Mouse (Mus musculus): ENCODE data around the gene Fbn1.

Fbn1 gene

DNA sequence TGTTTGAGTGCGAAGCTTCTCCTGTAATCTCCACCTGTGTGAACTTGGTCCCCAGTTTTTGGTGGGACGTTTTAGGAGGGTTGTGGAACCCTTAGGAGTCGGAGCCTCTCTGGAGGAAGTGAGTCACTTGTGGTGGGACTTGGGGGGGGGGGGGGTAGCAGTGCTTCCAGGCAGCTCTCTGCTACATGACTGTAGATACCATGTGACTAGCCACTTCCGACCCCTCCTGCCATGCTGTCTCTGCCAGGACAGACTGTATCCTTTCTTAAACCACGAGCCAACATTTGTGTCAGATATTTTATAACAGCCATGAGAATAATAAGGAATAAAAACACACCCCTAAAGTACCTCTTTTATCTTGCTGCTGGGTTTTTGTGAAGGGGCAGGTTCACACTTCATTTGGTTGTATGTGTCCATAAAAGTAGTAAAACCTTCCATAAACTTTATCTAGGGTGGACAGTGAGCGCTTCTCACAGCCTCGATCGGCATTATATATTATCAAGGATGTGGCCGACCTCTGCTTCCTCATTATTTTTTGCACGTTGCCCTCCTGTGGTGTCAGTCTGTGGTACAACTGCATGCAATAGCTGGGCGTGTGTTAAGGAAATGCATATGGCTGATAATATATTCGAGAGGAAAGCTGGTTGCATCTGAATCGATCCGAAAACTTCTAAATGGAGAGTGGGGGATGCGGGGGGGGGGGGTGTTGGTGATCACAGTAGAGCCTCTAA is 51.6 kb downstream of the Fbn1 start:
- no peak for DNase-seq (ENCODE audit: low read depth, low spot score)

DNA sequence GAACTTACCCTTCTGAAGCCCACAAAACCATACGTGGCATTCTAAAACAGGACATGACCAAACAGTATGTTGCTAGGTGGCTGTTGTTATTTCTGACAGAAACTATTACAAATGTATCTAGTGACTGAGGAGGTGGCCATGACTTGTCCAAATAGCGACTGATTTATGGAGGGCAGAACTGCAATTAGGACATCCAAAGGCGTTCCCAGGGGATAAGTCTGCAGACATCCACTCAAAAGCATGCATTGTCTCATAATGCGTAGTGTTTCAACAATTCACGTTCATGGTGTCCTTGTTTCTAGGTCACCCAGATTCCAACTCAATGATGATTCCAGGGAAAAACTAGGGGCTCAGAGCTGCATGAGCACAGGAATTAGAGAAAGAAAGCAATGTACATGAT is 53.0 kb downstream of the Fbn1 start:
- no peak for DNase-seq (ENCODE audit: low read depth, low spot score)

DNA sequence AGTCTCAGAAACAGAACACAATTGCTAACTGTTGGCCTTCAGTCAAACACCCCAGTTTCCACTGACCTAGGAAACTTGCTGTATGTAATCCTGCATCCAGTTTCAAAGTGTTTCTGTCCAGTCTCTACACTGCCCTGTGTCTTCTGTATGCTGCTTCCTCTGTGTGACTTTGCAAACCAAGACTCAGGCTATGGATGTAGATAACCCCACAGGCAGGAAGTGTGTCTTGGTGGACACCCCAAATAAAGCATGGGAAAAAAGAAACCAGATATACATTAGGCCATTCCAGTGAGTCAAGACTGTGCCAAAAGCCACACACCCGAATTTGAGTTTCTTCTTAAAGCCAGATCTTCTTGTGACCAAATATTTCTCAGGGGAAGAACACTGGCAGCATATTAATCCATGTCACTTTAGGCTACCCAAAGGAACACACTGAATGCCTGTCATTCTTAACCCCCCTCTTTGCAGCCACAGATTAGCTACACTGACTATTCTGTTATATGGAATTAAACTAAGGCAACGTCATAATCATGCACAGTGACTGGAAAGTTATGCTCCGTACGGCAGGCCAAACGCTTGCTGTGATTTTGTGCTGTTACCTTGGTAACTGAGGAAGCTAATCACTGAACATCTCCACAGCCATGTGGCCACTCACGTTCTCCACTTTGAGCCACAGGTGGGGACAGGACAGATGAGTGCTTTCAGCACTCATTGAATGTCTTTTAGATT is 55.3 kb downstream of the Fbn1 start:
- no peak for DNase-seq (ENCODE audit: low read depth, low spot score)

DNA sequence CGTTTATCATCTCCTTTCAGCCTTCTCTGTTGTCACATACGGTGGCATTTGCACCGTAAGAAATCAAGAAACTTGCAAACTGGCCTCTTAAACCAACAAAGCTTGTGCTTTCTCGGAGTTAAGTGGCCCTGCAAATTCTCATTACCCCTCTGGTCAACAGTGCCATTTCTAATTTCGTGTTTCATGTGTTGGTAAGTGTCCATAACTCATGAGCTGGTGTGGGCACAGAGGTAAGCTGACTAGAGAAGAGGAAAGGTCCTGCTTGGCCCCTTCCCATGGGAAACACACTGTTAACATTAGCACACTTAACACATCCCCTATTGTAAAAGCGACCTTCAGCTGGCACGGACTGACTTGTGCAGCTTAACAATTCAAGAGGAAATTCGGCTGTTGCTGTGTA is 58.4 kb downstream of the Fbn1 start:
- no peak for DNase-seq (ENCODE audit: low read depth, low spot score)

DNA sequence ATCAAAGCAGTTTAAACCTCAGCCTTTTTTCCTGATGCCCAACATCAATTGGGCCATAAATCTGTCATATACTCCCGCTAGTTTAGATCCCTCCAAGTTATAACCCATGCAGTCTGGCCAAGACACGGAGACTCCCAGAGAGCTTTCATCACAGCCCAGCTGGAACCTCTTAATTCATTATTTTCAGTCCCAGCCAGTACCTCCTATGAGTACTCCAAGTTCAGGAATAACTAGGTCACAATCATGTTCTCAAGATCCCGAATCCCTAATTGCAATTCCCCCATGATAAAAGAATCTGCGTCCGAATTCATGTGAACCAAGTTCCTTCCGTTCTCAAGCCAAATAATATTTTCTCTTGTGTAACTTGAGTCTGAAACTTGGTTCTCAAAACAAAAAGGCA is 58.9 kb downstream of the Fbn1 start:
- no peak for DNase-seq (ENCODE audit: low read depth, low spot score)

DNA sequence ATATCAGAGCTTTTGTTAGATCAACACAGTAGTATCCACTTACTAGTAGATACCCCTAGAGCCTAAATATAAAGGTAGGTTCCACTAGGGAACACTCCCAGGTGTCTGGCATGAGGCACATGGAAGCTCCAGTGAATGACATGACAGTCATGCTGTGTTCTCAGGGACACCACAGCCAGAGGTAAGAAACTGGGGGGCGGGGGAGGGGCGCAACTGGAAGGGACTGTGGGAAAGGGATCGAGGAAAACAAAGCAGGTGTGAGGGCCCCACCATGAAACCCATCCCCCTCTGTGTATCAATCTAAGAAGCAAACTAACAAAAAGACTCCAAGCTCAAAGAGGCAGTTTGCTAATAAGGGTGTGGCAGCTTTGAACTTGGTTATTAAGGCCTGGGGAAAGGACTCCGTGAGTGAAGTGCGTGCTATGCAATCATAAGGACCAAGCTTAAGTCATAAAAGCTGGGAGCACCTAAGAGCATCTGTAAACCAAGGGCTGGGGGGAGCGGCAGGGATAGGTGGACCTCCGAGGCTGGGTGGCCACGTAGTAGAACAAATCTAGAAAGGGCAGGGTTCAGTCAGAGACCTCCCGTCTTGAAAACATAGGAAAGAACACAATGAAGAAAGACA is 60.4 kb downstream of the Fbn1 start:
- no peak for DNase-seq (ENCODE audit: low read depth, low spot score)

DNA sequence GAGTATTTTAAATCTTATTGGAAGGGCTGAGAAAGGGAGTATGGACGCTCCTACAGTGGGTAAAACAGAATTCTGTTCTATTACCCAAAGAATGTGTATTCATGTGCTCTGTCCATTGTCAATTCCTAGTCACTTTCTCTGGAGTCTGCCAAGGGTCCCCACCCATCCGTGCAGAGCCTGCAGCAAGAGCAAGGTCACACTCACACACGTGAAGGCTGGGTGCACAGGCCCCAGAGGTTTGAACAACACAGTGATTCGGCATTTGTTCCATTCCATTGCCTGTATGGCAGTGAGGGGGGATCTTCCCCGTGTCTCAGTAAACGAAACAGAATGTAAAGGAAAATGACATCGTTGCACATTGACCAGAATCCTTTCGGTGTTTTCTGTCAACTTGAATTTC is 69.4 kb downstream of the Fbn1 start:
- DNase-seq (ENCODE audit: low read depth, low spot score), result no peak

DNA sequence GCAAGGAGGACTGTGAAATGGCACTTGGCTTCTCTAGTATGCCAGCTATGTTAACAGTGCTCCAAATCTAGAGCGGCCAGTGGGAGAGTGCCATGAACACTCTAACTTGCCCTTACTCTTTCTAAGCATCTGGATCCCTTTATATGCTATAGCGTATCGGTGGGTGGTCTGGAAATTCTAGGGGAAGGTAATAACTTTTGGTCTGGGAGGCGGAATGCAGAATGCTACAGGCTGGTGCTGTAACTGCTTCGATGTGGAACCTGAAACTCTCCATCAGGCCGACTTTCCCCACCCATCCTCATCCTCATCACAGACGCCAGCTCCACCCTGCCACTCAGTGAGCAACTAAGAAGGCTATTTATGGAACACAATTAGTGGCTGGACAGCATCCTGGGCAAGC is 71.6 kb downstream of the Fbn1 start:
- DNase-seq (ENCODE audit: low read depth, low spot score), result no peak

DNA sequence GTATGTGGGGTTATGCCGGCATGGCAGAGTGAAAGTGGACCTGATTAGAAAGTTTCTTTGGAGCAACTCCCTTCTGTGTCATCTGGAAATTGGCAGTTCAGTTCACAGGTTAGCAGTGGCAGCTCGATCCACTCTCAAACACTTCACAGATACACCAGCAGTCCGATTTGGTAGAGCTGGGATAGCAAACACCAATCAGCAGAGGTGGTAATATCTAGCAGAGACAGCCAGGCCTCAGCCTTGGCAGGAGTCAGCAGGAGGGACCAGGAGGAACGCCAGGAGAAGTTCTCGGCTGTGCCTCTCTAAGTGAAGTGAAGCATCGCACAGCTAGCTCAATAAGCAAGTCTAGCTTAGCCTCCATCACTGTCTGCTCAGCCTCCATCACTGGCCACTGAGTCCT is 74.3 kb downstream of the Fbn1 start:
- DNase-seq (ENCODE audit: low read depth, low spot score), result no peak

DNA sequence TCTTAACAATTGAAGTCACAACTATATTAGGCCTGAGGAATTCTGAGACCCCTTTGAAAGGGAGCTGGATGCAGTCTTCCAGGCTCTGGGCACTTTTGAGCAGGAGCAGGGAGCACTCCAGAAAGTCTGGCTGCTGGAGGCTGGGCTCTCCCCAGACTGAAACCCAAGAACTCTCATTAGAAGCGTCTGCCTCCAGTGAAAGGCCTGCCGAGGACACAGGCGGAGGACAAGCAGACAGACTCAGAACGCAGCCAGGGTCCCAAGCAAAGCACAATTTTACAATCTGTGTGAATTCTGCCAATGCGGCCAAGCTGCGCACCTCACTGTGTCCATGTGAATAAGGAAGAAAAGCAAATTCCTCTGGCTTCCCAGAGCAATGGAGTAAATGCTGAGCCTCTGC is 76.3 kb downstream of the Fbn1 start:
- DNase-seq (ENCODE audit: low read depth, low spot score), result no peak

DNA sequence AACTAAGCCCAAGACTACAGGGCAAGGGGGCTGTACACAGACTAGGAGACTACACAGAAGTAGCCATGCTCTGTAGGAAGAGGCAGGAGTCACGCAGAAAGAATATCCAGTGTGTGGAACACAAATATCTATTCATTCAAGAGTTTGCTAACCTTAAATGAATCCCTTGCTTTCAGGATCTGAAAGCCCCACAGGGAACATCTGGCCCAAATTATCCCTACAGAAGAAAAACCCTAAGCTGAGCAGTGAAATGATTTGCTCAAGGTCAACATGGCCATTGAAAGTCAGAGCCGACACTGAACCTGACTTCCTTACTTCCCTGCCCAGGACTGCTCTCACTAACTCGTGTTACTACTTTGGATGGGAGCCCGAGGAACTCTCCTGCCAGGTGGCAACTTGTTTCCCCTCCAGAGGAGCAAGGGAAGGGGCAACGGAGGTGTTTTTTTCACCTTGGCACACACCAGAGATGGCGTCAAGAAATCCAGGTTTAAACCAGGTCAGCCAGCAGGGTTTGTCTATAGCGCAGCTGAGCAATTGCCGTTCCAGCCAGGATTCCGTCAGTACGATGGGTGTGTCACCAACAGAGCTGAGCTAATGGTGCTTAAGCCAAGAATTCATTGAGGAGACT is 78.9 kb downstream of the Fbn1 start:
- DNase-seq (ENCODE audit: low read depth, low spot score), result no peak

DNA sequence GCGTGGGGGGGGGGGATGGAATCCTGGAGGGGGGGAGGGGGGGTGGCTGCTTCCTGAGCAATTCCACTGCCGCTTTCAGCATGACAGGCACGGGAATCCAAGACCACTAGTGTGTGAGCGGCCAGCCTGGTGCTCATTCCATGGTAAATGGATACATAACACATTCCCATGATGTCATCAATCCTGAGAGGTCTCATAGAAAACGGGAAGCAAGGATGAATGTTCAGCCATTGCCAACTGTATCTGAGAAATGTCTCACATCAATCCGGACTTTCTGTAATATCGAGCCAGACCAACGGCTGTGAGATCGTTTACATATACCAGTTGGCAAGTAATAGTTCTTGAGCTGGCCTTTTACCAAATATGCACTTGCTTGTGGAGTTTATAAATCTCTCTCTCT is 87.2 kb downstream of the Fbn1 start:
- DNase-seq (ENCODE audit: low read depth, low spot score), result no peak

DNA sequence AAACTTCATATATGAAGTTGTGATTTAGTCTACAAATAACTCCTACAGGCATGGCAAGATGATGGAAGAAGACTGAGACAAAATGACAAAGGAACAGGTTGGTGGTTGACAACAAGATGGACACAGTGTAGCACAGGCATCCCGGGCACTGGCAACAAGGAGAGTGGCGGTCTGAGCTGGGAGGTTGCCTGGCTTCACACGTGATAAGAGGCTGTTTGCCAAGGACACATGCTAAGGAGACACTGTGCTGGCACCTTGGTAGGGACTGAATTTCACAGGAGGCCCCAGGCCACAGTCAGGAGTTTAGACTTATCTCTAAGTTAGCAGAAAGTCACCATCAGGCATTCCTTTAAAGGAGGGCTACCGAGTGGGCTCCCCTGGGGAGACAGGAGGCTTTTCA is 88.1 kb downstream of the Fbn1 start:
- DNase-seq (ENCODE audit: low read depth, low spot score), result no peak

DNA sequence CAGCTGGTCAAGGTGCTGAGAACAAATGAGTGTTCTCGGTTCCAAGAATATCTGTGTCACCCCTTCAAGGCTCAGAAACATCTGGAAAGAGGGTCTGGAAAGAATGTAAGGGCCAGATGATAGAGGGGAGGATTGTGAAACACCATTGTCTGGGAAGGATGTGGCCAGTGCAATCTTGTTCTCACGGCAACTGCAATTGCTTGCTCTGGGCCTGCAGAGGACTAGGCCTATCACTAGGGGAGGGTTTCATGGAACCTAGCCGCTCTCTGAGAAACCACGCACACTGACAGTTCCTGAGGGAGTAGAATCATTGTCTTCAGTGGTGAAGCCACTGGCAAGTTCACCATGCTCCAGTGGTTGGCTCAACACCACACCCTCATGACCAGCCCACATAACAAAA is 89.2 kb downstream of the Fbn1 start:
- no peak for DNase-seq (ENCODE audit: low read depth, low spot score)

DNA sequence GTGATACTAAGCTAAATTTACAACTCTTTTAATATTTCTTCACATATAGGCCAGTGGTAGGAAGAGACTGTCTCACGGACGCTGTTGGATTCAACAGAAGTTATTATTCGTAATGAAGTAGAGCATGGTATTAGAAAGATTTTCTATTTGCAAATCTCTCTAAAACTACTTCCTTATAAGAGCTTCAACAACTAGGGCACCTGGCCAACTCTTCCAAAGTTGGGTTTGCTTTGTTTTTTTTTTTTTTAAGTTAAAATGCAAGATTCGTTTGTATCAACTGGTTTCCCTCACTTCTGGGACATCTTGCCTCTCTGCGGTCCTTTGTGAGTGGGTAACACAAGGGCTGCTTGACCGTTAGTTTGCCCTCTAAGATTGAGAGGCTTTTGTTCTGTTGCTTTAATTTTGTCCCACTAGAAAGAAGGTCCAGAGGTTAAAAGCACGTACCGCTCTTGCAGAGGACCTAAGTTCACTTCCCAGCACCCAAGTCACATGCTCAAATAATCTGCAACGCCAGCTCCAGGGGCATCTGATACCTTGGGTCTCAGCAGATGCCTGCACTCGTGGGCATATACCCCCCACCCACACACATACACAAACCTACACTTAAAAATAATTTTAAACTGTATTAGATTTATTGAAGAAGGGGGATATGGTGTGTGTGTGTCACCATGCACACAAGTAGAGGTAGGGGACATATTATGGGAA is 91.1 kb downstream of the Fbn1 start:
- no peak for DNase-seq (ENCODE audit: low read depth, low spot score)

DNA sequence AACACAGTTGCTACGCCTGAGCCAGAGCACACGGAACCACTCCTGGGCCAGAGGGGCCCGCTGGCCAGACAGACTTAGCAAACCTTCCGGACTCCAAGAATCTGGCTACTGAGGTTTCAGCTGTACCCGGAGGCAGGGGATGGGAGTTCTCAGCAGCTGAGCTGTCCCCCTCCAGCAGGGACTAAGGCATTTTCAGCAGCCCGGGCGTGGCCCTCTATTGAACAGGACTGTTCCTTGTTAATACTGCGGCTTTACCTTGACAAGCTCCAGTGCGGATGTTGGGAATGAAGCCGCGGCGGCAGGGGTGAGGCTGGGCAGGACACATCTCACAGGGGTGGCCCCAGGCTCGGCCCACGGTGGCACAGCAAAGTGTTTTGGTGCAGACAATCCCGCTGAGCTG is 95.4 kb downstream of the Fbn1 start:
- no peak for DNase-seq (ENCODE audit: low read depth, low spot score)

DNA sequence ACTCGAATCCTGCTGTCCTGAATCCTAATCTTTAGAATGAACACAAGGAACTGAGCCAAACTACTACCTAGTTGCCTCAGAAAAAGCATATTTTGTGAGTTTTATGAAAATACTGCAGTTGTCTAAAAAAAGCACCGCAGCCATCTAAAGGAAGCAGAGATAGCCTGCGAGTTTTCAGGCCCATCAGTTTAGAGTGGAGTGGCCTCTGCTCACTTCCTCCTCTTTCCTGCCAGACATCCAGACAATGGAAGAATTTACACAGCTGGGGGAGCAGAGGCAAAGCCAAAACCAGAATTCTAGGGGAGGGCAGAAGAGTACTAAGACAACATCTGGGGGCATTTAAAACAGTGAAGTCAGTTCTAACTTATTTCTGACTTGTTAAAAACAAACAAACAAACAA is 96.0 kb downstream of the Fbn1 start:
- no peak for DNase-seq (ENCODE audit: low read depth, low spot score)

DNA sequence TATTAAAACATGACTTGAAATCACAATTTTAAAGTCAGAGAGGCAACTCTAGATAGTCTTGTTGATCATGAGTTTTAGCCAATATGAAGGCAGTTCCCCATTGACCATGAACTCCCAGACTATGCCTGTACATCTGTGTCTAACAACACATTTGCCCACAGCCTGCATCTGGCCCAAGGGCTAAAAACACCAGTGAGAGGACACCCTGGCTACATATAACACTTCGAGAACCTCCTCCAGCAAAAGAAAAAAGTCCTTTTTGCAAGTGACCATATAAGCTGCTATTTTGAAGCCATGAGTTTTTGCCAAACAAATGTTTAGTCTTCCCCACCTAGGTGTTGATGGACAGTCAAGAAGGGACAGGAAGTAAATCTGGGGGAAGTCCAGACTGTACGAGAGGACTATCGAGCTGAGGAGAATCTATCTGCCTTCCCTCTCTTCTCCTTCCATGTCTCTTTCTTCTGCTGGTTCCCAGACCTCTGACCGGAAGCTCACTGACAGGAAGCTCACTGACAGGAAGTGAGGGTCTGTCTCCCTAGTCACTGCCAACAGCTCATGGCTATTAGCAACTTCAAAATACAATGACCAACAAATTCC is 103.2 kb downstream of the Fbn1 start:
- DNase-seq (ENCODE audit: low read depth, low spot score), result no peak

DNA sequence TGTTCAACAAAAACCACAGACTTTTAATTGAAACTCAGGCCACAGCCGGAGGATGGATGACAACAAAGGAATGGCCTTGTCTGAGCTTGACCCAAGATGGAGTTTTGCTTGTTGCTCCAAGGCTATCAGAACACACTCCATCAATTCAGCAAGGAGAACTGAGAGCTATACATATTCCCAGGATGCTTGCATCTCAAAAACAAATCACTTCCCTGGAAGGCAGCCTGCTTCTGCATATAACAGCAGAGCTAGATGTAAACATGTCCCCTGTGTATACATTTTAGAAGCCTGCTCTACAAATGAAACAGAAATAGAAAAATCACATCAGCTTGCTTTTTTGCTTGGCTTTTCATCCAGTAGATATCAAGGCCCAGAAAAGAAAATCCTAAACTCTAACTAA is 105.5 kb downstream of the Fbn1 start:
- no peak for DNase-seq (ENCODE audit: low read depth, low spot score)

DNA sequence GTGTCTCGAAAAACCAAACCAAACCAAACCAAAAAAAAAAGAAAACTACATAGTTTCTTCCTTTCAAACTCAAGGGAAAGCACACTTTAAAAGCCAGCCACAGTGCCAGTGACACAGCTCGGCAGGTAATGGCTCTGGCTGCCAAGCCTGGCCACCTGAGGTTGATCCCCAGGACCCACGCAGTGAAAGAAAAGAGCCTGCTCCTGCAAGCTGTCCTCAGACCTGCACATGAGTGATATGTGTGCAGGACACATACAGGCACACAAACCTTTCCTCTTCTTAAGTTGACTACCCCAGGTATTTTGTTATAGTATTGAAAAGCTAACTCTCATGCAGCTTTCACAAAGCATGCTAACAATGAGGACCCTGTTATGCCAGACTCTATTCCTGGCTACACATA is 107.7 kb downstream of the Fbn1 start:
- DNase-seq (ENCODE audit: low read depth, low spot score), result no peak

DNA sequence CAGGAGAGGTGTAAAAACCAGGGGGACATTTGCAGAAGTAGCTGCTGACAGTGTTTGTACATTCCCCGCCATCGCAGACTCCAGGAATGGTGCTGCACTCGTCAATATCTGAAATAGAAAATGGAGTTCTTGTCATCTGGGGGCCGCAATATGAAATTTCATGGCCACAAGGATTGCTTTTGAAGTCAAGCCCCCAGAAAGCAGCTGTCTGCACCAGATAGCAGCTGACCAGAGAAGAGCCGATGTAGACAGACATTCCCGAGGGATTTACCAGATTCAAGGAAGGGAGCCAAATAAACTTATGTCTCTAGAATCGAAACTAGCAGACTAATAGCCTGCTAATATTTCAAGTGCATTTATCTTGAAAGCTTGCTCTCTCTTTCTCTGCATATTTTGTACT is 110.0 kb downstream of the Fbn1 start:
- DNase-seq (ENCODE audit: low read depth, low spot score), result no peak
